Mouse (Mus musculus): ENCODE results near the gene Swi5. TPM values are rescaled to one million over a fixed set of nuclear protein-coding genes. Genes with fewer than 3 reads are reported as not detected.

Gene Swi5
- total and polyA plus RNA-seq, 3 experiments, result 371 to 480 TPM; not detected in 1

DNA sequence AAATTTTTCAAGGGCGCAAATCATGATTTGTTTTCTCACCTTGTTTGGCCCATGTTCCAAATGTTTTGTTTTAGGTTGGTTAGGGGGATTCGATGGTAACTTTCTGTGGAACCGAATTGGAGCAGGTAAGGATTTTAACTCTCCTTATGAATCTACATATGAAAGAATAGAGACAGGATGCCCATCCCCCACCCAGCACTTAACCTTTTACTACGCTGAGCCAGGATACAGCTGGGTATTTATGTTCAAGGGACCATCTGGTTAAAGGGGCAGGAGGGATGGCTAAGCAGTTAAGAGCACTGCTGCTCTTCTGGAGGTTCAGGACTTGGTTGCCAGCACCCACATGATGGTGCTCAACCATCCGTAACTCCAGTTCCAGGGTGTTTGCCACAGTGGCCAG, 47.3 kb downstream of the Swi5 start:
- TF ChIP-seq MYC (IDR thresholded peaks at IDR 0.05; ENCODE audit: low read depth, low read length) (no peak), JUND (IDR thresholded peaks at IDR 0.05; ENCODE audit: low read depth, low read length) (no peak), MXI1 (IDR thresholded peaks at IDR 0.05; ENCODE audit: low read depth, low read length) (no peak), TCF12 (IDR thresholded peaks at IDR 0.05; ENCODE audit: low read depth, low read length) (no peak), KAT2A (conservative IDR thresholded peaks at IDR 0.05; ENCODE audit: low read depth, low read length) (no peak), NRF1 (IDR thresholded peaks at IDR 0.05; ENCODE audit: insufficient read depth, low read depth, low read length, poor library complexity, severe bottlenecking) (no peak), ZC3H11A (IDR thresholded peaks at IDR 0.05; ENCODE audit: low read depth, low read length) (no peak), UBTF (IDR thresholded peaks at IDR 0.05; ENCODE audit: borderline replicate concordance, insufficient read depth, low read depth, low read length) (no peak), TAL1 (IDR thresholded peaks at IDR 0.05; ENCODE audit: low read length) (no peak), EP300 (IDR thresholded peaks at IDR 0.05; ENCODE audit: low read depth in 1 of 2, low read length in 2 of 2) (no peak), TBP (IDR thresholded peaks at IDR 0.05; ENCODE audit: low read depth, low read length) (no peak), CHD1 (IDR thresholded peaks at IDR 0.05; ENCODE audit: low read depth, low read length) (no peak), MAFK (IDR thresholded peaks at IDR 0.05; ENCODE audit: borderline replicate concordance, low read depth, low read length) (no peak), USF1 (IDR thresholded peaks at IDR 0.05; ENCODE audit: low read depth, low read length) (no peak), GATA1 (IDR thresholded peaks at IDR 0.05; ENCODE audit: low read depth, low read length) (no peak), ZMIZ1 (IDR thresholded peaks at IDR 0.05; ENCODE audit: low read depth, low read length) (no peak)

GRCm38 (mm10) chr2:32238708-32239435, 49.0 kb downstream of the Swi5 start:
- no peak overlapping the region for H3K9ac ChIP-seq (ENCODE audit: control insufficient read depth, low read depth, low read length, poor library complexity, severe bottlenecking)
- no peaks in the 10 kb centered on the region for H3K27me3 ChIP-seq (ENCODE audit: control insufficient read depth in 1 of 2, insufficient read depth in 2 of 2, low read length in 2 of 2)
- H3K4me1 ChIP-seq (ENCODE audit: control insufficient read depth in 1 of 2, insufficient read depth in 2 of 2, low read length in 2 of 2), result peaks cover 15 to 29% of the 10 kb centered on the region in 2 experiments
- H3K27ac ChIP-seq (ENCODE audit: control insufficient read depth, low read depth, low read length), result peak overlapping the region; percentile 76
- H3K36me3 ChIP-seq (ENCODE audit: control insufficient read depth in 1 of 2, insufficient read depth in 2 of 2, low read length in 2 of 2), result peaks cover 2 to 38% of the 10 kb centered on the region in 2 experiments; a peak in 3 of 4 replicates
- no peaks in the 10 kb centered on the region for H3K9me3 ChIP-seq (replicated peaks; ENCODE audit: insufficient read depth, low read length)
- H3K79me2 ChIP-seq (ENCODE audit: control insufficient read depth, insufficient read depth, low read length, poor library complexity), result peaks cover 4% of the 10 kb centered on the region; the same call in 1 of the 2 replicates
- peak; percentile 86 for DNase-seq (ENCODE audit: low read depth, low spot score)
- no peak overlapping the region for H3K4me3 ChIP-seq (ENCODE audit: control insufficient read depth in 1 of 2, insufficient read depth in 1 of 2, low read depth in 2 of 2, low read length in 2 of 2)
- TF ChIP-seq ELF1 (IDR thresholded peaks at IDR 0.05; ENCODE audit: low read depth, low read length) (no peak), USF1 (IDR thresholded peaks at IDR 0.05; ENCODE audit: low read depth, low read length) (no peak), ZMIZ1 (IDR thresholded peaks at IDR 0.05; ENCODE audit: low read depth, low read length) (no peak), UBTF (IDR thresholded peaks at IDR 0.05; ENCODE audit: borderline replicate concordance, insufficient read depth, low read depth, low read length) (no peak), RCOR1 (IDR thresholded peaks at IDR 0.05; ENCODE audit: low read depth, low read length) (peak; percentile 83), ZKSCAN1 (IDR thresholded peaks at IDR 0.05; ENCODE audit: low read depth, low read length) (no peak), MEF2A (IDR thresholded peaks at IDR 0.05; ENCODE audit: extremely low read depth, insufficient replicate concordance, low read depth, low read length, poor library complexity, severe bottlenecking) (no peak), ZNF384 (IDR thresholded peaks at IDR 0.05; ENCODE audit: low read depth, low read length) (no peak), POLR2AphosphoS5 (IDR thresholded peaks at IDR 0.05; ENCODE audit: borderline replicate concordance, low read depth, low read length) (no peak), TAL1 (IDR thresholded peaks at IDR 0.05; ENCODE audit: low read length) (peak; percentile 75), POLR2AphosphoS2 (IDR thresholded peaks at IDR 0.05; ENCODE audit: low read length) (no peak), MXI1 (IDR thresholded peaks at IDR 0.05; ENCODE audit: low read depth, low read length) (peak; percentile 45; the same call in 1 of the 2 replicates), CHD2 (IDR thresholded peaks at IDR 0.05; ENCODE audit: low read length) (no peak), GATA1 (IDR thresholded peaks at IDR 0.05; ENCODE audit: low read depth, low read length) (peak; percentile 94), MYB (IDR thresholded peaks at IDR 0.05; ENCODE audit: low read depth, low read length) (no peak), EP300 (IDR thresholded peaks at IDR 0.05; ENCODE audit: low read depth in 1 of 2, low read length in 2 of 2) (peak; percentile 86 to 94), MAX (IDR thresholded peaks at IDR 0.05; ENCODE audit: low read length) (peak; percentile 63), TBP (IDR thresholded peaks at IDR 0.05; ENCODE audit: low read depth, low read length) (peak; percentile 44; the same call in 1 of the 2 replicates), TCF12 (IDR thresholded peaks at IDR 0.05; ENCODE audit: low read depth, low read length) (peak; percentile 90), USF2 (IDR thresholded peaks at IDR 0.05; ENCODE audit: borderline replicate concordance in 1 of 2, insufficient read depth in 1 of 2, low read depth in 1 of 2, low read length in 2 of 2) (no peak)

More for the DNA sequence above, 47.3 kb downstream of the Swi5 start:
- Histone ChIP-seq H3K9ac (ENCODE audit: control insufficient read depth, low read depth, low read length, poor library complexity, severe bottlenecking) (no peak overlapping the region), H3K4me1 (ENCODE audit: control insufficient read depth in 1 of 2, insufficient read depth in 2 of 2, low read length in 2 of 2) (peaks cover 15 to 19% of the 10 kb centered on the region in 2 experiments), H3K27ac (ENCODE audit: control insufficient read depth, low read depth, low read length) (no peak overlapping the region), H3K27me3 (ENCODE audit: control insufficient read depth in 1 of 2, insufficient read depth in 2 of 2, low read length in 2 of 2) (no peaks in the 10 kb centered on the region), H3K36me3 (ENCODE audit: control insufficient read depth in 1 of 2, insufficient read depth in 2 of 2, low read length in 2 of 2) (peaks cover 5 to 23% of the 10 kb centered on the region in 2 experiments; a peak in 3 of 4 replicates), H3K79me2 (ENCODE audit: control insufficient read depth, insufficient read depth, low read length, poor library complexity) (peaks cover 4% of the 10 kb centered on the region; the same call in 1 of the 2 replicates), H3K4me3 (ENCODE audit: control insufficient read depth in 1 of 2, insufficient read depth in 1 of 2, low read depth in 2 of 2, low read length in 2 of 2) (no peak overlapping the region), H3K9me3 (replicated peaks; ENCODE audit: insufficient read depth, low read length) (no peaks in the 10 kb centered on the region)
- no peak for DNase-seq (ENCODE audit: low read depth, low spot score)
